Mouse (Mus musculus) liver, embryonic 14.5 days (tissue): ENCODE measurements around the gene Tldc2. TPM values are rescaled to one million over a fixed set of nuclear protein-coding genes. Genes with fewer than 3 reads are reported as not detected.

Experiments
- ATAC-seq: fragments of 200-750 bp; cut with Nextera tagmentation; 2 replicates; pipeline ENCODE4 v1.8.0; 2017; ENCODE audit warnings: moderate number of reproducible peaks, mild to moderate bottlenecking, moderate library complexity; ENCODE audit not compliant: insufficient read depth
- DNase-seq, 3 experiments: peaks; one replicate each; pipeline ENCODE4 v3.0.0-alpha.2; 2012 to 2013; ENCODE audit warnings: low read depth in 3 of 3, low spot score in 3 of 3
- H3K27ac ChIP-seq: fragments of 300-500 bp; sonication (generic); 2 replicates; pipeline ENCODE4 v1.5.1; 2014; ENCODE audit warnings: moderate library complexity, mild to moderate bottlenecking, control low read depth, inconsistent platforms
- H3K27me3 ChIP-seq: fragments of 300-500 bp; sonication (generic); 2 replicates; pipeline ENCODE4 v1.6.1; 2014; ENCODE audit warnings: mild to moderate bottlenecking, low read length, moderate library complexity; ENCODE audit not compliant: control insufficient read depth, insufficient read depth
- H3K36me3 ChIP-seq: fragments of 300-500 bp; sonication (generic); replicated peaks from 2 replicates; pipeline ENCODE4 v1.6.1; 2014; ENCODE audit warnings: low read depth; ENCODE audit not compliant: control insufficient read depth, insufficient read depth
- H3K4me1 ChIP-seq, 2 experiments: fragments of 200-500 bp in 1 of 2; fragments of 300-500 bp in 1 of 2; sonication (generic) in 1 of 2; replicated peaks; 2 replicates each; pipeline ENCODE4 v1.6.1; 2012 to 2014; ENCODE audit warnings: antibody characterized with exemption in 1 of 2, inconsistent platforms in 1 of 2, low read length in 1 of 2; ENCODE audit not compliant: control insufficient read depth in 2 of 2, insufficient read depth in 2 of 2
- H3K4me2 ChIP-seq: fragments of 300-500 bp; sonication (generic); 2 replicates; pipeline ENCODE4 v1.6.1; 2014; ENCODE audit warnings: low read depth, mild to moderate bottlenecking, control low read depth, moderate library complexity
- H3K4me3 ChIP-seq, 2 experiments: fragments of 200-500 bp in 1 of 2; fragments of 300-500 bp in 1 of 2; sonication (generic) in 1 of 2; 2 replicates each; pipeline ENCODE4 v1.5.1; 2012 to 2014; ENCODE audit warnings: low read depth in 2 of 2, low read length in 2 of 2, mild to moderate bottlenecking in 2 of 2, control low read depth in 1 of 2, inconsistent platforms in 1 of 2, moderate library complexity in 1 of 2; ENCODE audit not compliant: insufficient read depth in 1 of 2
- H3K9ac ChIP-seq: fragments of 300-500 bp; sonication (generic); replicated peaks from 2 replicates; pipeline ENCODE4 v1.6.1; 2014; ENCODE audit warnings: mild to moderate bottlenecking, control low read depth, moderate library complexity
- H3K9me3 ChIP-seq: fragments of 300-500 bp; sonication (generic); 2 replicates; pipeline ENCODE4 v1.6.1; 2016; ENCODE audit warnings: low read length, mixed read lengths; ENCODE audit not compliant: control insufficient read depth
- CTCF ChIP-seq: IDR thresholded peaks from 2 replicates; pipeline ENCODE4 v1.5.1; 2016; ENCODE audit warnings: antibody characterized with exemption, low read depth, control low read depth
- EP300 ChIP-seq: IDR thresholded peaks from 2 replicates; pipeline ENCODE4 v1.6.1; 2016; ENCODE audit warnings: antibody characterized with exemption, low read depth
- WGBS: fragments of 180-500 bp; shearing (Covaris S2); extraction: QIAGEN DNeasy Blood & Tissue Kit; methylation state at CpG from one replicate; pipeline ENCODE4 v1.1.7; 2014; ENCODE audit not compliant: insufficient replicate concordance; 5-methylcytosine and 5-hydroxymethylcytosine counted together
- polyA plus RNA-seq, 2 experiments: library from polyadenylated mRNA; depleted of rRNA in 1 of 2; stranded (reverse) in 1 of 2; unstranded in 1 of 2; fragments of >200 nt; fragmentation: Nextera tagmentation in 1 of 2; extraction: Ambion mirVana in 1 of 2; gene quantifications; 2 replicates each; pipeline versions ENCODE4 v1.2.1 to v1.2.3; 2012 to 2014

The Tldc2 gene
- polyA plus RNA-seq, 2 experiments: not detected

- 0 out of 2 replicates have a peak, but pooled peaks have one; percentile 9 for ATAC-seq
- WGBS: 29% methylated on average over 9 of the region's 9 CpGs
- TF ChIP-seq CTCF: no peak
- no peak for TF ChIP-seq EP300
- no peak overlapping the region for H3K4me3 ChIP-seq
- H3K9me3 ChIP-seq: no peaks in the 10 kb centered on the region
- no peak overlapping the region for H3K27ac ChIP-seq
- H3K9ac ChIP-seq: no peak overlapping the region
- no peaks in the 10 kb centered on the region for H3K27me3 ChIP-seq
- H3K4me1 ChIP-seq: peaks cover 0 to 29% of the 10 kb centered on the region in 2 experiments; a peak in 2 of 4 replicates
- no peak overlapping the region for H3K4me2 ChIP-seq
- DNase-seq: no peak
- H3K36me3 ChIP-seq: no peaks in the 10 kb centered on the region
Observed at GRCm38 (mm10) chr2:157070365-157070764, 16.5 kb upstream of the Tldc2 start.

GRCm38 (mm10) chr2:157071556-157071955 lies 15.3 kb upstream of the Tldc2 start:
- Histone ChIP-seq H3K4me1 (peaks cover 0 to 29% of the 10 kb centered on the region in 2 experiments; a peak in 2 of 4 replicates), H3K27me3 (no peaks in the 10 kb centered on the region), H3K36me3 (no peaks in the 10 kb centered on the region), H3K4me3 (no peak overlapping the region), H3K4me2 (no peak overlapping the region), H3K27ac (no peak overlapping the region), H3K9ac (no peak overlapping the region), H3K9me3 (no peaks in the 10 kb centered on the region)
- WGBS: 2% methylated on average over 2 of the region's 2 CpGs
- DNase-seq: no peak
- TF ChIP-seq CTCF: no peak
- TF ChIP-seq EP300: no peak
- ATAC-seq: peak; percentile 45; the same call in 1 of the 2 replicates

- TF ChIP-seq EP300: no peak
- TF ChIP-seq CTCF: no peak
- Histone ChIP-seq H3K9me3 (no peaks in the 10 kb centered on the region), H3K4me3 (no peak overlapping the region), H3K36me3 (no peaks in the 10 kb centered on the region), H3K4me2 (no peak overlapping the region), H3K4me1 (peaks cover 0 to 31% of the 10 kb centered on the region in 2 experiments; a peak in 2 of 4 replicates), H3K9ac (no peak overlapping the region), H3K27ac (no peak overlapping the region), H3K27me3 (peaks cover 6% of the 10 kb centered on the region)
- 62% methylated on average over 9 of the region's 9 CpGs for WGBS
- ATAC-seq: no peak
- no peak for DNase-seq
Observed at GRCm38 (mm10) chr2:157072316-157072990, 14.4 kb upstream of the Tldc2 start.

DNA sequence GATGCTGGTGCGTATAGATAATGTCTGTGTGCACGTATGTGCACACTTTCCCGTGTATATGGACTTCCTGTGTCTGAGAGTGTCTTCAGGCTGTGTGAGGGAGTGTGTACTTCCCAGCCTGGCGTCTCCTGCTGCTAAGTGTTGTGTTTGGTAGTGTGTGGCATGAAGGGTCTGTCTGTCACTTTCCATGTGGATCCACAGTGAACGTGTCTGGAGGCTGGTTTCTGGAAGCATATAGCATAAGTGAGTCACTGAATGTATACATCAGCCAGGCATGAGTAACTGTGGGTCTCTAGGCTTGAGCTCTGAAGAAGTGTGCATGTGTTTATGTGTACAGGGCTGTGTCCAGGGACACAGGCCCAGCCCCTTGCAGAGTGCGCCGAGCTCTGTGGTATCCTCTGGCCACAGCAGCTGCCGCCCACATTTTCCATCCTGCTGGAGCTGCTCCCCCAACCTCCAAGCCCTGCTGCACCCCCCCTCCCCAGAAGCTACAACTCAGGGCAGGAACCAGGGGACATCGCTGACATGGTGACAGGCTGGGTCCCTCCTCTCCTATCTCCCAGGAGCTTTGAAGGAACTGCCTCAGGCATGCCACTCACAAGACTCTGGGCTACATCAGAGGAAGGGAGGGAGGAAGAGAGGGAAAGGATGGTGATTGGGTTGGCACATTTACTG lies 13.3 kb upstream of the Tldc2 start:
- Histone ChIP-seq H3K4me2 (no peak overlapping the region), H3K27ac (no peak overlapping the region), H3K36me3 (no peaks in the 10 kb centered on the region), H3K27me3 (peaks cover 17% of the 10 kb centered on the region), H3K9me3 (no peaks in the 10 kb centered on the region), H3K9ac (no peak overlapping the region), H3K4me1 (peaks cover 0 to 31% of the 10 kb centered on the region in 2 experiments; a peak in 2 of 4 replicates), H3K4me3 (no peak overlapping the region)
- ATAC-seq (no peak), DNase-seq (no peak)
- TF ChIP-seq CTCF (no peak), EP300 (no peak)
- WGBS: 58% methylated on average over 9 of the region's 9 CpGs

GRCm38 (mm10) chr2:157074186-157074724 lies 12.6 kb upstream of the Tldc2 start:
- no peaks in the 10 kb centered on the region for H3K36me3 ChIP-seq
- H3K27ac ChIP-seq: no peak overlapping the region
- no peaks in the 10 kb centered on the region for H3K9me3 ChIP-seq
- TF ChIP-seq CTCF (no peak), EP300 (no peak)
- H3K4me1 ChIP-seq: peaks cover 0 to 31% of the 10 kb centered on the region in 2 experiments; a peak in 2 of 4 replicates
- H3K9ac ChIP-seq: no peak overlapping the region
- 68% methylated on average over 9 of the region's 9 CpGs for WGBS
- H3K4me2 ChIP-seq: no peak overlapping the region
- H3K4me3 ChIP-seq: no peak overlapping the region
- DNase-seq (no peak), ATAC-seq (no peak)
- peaks cover 24% of the 10 kb centered on the region for H3K27me3 ChIP-seq
